Mouse (Mus musculus) midbrain, embryonic 11.5 days (tissue): ENCODE results near the gene Nckap5. TPM values are rescaled to one million over a fixed set of nuclear protein-coding genes. Genes with fewer than 3 reads are reported as not detected.
A peak's percentile ranks its signal among the peaks of the same experiment; 100 is the strongest.

Experiments
- ATAC-seq: fragments of 200-750 bp; cut with Nextera tagmentation; 2 replicates; pipeline ENCODE4 v1.8.0; 2017; ENCODE audit warnings: moderate TSS enrichment, moderate library complexity; ENCODE audit not compliant: low FRiP score
- DNase-seq: peaks from one replicate; pipeline ENCODE4 v3.0.0; 2015; ENCODE audit warnings: low spot score; ENCODE audit errors: missing footprints
- H3K27ac ChIP-seq: fragments of 300-500 bp; sonication (generic); 2 replicates; pipeline ENCODE4 v1.5.1; 2014; ENCODE audit warnings: low read depth, low read length
- H3K27me3 ChIP-seq: fragments of 300-500 bp; sonication (generic); 2 replicates; pipeline ENCODE4 v1.6.1; 2014; ENCODE audit warnings: mild to moderate bottlenecking, low read length, moderate library complexity, mixed read lengths; ENCODE audit not compliant: control insufficient read depth, insufficient read depth
- H3K36me3 ChIP-seq: fragments of 300-500 bp; sonication (generic); 2 replicates; pipeline ENCODE4 v1.6.1; 2014; ENCODE audit warnings: mild to moderate bottlenecking, low read length, moderate library complexity, mixed read lengths; ENCODE audit not compliant: control insufficient read depth, insufficient read depth
- H3K4me1 ChIP-seq: fragments of 300-500 bp; sonication (generic); 2 replicates; pipeline ENCODE4 v1.6.1; 2014; ENCODE audit warnings: low read length; ENCODE audit not compliant: control insufficient read depth, insufficient read depth
- H3K4me2 ChIP-seq: fragments of 300-500 bp; sonication (generic); 2 replicates; pipeline ENCODE4 v1.6.1; 2014; ENCODE audit warnings: mild to moderate bottlenecking, moderate library complexity
- H3K4me3 ChIP-seq: fragments of 300-500 bp; sonication (generic); 2 replicates; pipeline ENCODE4 v1.5.1; 2014; ENCODE audit warnings: low read depth, low read length
- H3K9ac ChIP-seq: fragments of 300-500 bp; sonication (generic); 2 replicates; pipeline ENCODE4 v1.6.1; 2014; ENCODE audit warnings: low read length
- H3K9me3 ChIP-seq: fragments of 300-500 bp; sonication (generic); 2 replicates; pipeline ENCODE4 v1.6.1; 2016; ENCODE audit warnings: low read length; ENCODE audit not compliant: control insufficient read depth
- WGBS: fragments of 180-500 bp; shearing (Covaris S2); extraction: QIAGEN DNeasy Blood & Tissue Kit; methylation state at CpG from one replicate; pipeline ENCODE4 v1.1.7; 2014; 5-methylcytosine and 5-hydroxymethylcytosine counted together
- polyA plus RNA-seq: library from polyadenylated mRNA; unstranded; fragments of >200 nt; fragmentation: Nextera tagmentation; extraction: Ambion mirVana; gene quantifications from 2 replicates; pipeline ENCODE4 v1.2.1, GENCODE M21; 2014

Nckap5 gene
- polyA plus RNA-seq, 1 experiment from 2014 or later, result 20.4 TPM

- no peak overlapping the region for H3K27ac ChIP-seq
- DNase-seq (no peak), ATAC-seq (no peak)
Observed at GRCm38 (mm10) chr1:126753611-126754010, 77.0 kb downstream of the Nckap5 start.

DNA sequence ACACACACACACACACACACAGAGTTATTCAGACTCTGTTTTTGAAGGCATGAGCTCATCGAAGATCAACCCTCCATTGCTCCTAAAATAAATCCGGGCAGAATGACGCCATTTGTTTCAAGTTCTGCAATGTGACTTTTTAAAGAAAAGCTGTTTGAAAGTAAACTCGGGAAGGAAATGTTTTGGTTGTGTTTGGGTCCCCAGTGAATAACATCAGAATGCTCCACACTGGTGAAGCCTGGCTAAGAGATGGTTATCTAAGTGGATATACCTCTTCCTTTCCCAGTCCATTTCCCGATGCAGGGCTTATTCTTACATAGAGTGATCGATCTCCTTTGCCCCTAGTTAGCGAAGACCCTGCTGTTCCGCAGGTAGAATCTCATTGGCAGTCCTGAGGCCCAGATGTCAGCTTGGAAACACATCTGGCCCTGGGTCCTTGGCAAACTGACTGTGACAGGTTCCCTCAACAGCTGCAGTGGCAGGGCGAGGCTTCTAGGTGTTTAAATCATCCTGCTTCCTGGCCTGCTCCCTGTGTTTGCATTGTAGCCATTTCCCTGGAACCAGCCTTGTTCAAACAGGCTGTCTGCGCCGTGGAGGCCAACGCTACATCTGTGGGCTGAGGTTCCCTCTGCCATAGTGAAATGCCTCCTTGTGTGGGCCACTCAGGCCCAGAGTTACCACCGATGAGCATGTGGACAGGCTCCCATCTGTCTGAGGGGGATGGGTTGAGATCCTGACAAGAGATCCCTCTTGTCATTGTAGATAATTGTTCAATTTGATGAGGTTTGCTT, 78.2 kb downstream of the Nckap5 start:
- ATAC-seq, result peak; percentile 38; the same call in 1 of the 2 replicates
- H3K4me2 ChIP-seq, result no peak overlapping the region

More at GRCm38 (mm10) chr1:126753611-126754010, 77.0 kb downstream of the Nckap5 start:
- no peaks in the 10 kb centered on the region for H3K36me3 ChIP-seq
- no peak overlapping the region for H3K4me2 ChIP-seq
- H3K9me3 ChIP-seq, result no peaks in the 10 kb centered on the region
- H3K27me3 ChIP-seq, result no peaks in the 10 kb centered on the region
- no peak overlapping the region for H3K4me3 ChIP-seq
- no peak overlapping the region for H3K9ac ChIP-seq
- H3K4me1 ChIP-seq, result peaks cover 9% of the 10 kb centered on the region; the same call in 1 of the 2 replicates

DNA sequence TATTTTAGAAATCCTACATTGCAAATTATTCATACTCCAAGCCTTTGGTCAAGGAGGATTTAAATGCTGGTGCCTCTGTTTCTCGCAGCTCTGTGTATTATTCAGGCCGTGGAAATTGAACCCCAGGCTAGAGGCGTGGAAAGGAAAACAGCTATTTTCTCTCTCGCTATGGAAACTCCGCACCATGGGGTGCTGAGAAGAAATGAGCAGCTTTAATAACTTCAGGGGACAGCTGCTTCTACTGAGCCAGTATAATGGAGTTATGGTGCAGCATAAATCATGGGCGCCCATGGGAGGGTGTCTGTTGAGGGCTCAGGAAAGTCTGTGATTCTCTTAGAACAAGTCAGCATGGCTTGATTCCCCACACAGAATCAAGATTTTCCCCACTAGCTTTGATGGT, 79.5 kb downstream of the Nckap5 start:
- Histone ChIP-seq H3K27me3 (no peaks in the 10 kb centered on the region), H3K4me1 (peaks cover 9% of the 10 kb centered on the region; the same call in 1 of the 2 replicates), H3K4me2 (no peak overlapping the region), H3K9me3 (no peaks in the 10 kb centered on the region), H3K9ac (no peak overlapping the region), H3K4me3 (no peak overlapping the region), H3K36me3 (no peaks in the 10 kb centered on the region), H3K27ac (no peak overlapping the region)
- no peak for DNase-seq
- peak; percentile 27; the same call in 1 of the 2 replicates for ATAC-seq
- 54% methylated on average over 6 of the region's 6 CpGs for WGBS

More for the DNA sequence above, 78.2 kb downstream of the Nckap5 start:
- Histone ChIP-seq H3K36me3 (no peaks in the 10 kb centered on the region), H3K27ac (no peak overlapping the region), H3K4me3 (no peak overlapping the region), H3K9me3 (no peaks in the 10 kb centered on the region), H3K9ac (no peak overlapping the region), H3K27me3 (no peaks in the 10 kb centered on the region), H3K4me1 (peaks cover 9% of the 10 kb centered on the region; the same call in 1 of the 2 replicates)
- DNase-seq, result no peak
- whole genome bisulfite sequencing, result 81% methylated on average over 13 of the region's 13 CpGs

GRCm38 (mm10) chr1:126750156-126750555, 80.4 kb downstream of the Nckap5 start:
- H3K4me2 ChIP-seq, result no peak overlapping the region
- H3K27ac ChIP-seq, result no peak overlapping the region
- H3K9me3 ChIP-seq, result no peaks in the 10 kb centered on the region
- no peak overlapping the region for H3K9ac ChIP-seq
- ATAC-seq (no peak), DNase-seq (no peak)
- no peaks in the 10 kb centered on the region for H3K36me3 ChIP-seq
- WGBS, result 89% methylated on average over 3 of the region's 3 CpGs
- H3K27me3 ChIP-seq, result no peaks in the 10 kb centered on the region
- H3K4me1 ChIP-seq, result peaks cover 16% of the 10 kb centered on the region
- no peak overlapping the region for H3K4me3 ChIP-seq

DNA sequence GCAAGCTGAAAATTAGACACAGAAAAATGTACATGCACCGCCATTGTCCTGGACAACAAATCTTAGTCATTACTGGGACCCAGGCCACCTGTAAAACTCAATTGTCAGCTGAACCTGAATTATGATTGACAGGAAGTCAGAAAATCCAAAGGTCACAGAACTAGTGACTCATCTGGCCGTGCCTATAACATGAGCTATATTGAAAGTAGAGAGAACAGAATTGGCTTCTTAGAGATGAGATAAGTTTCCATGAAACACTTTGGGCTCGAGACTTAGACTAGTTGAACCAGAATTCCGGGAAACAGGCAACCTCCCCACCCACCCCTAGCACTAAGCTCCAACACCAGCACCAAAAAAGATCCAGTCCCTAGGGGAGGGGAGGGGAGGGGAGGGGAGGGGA, 82.7 kb downstream of the Nckap5 start:
- WGBS, result 84% methylated on average over 4 of the region's 4 CpGs
- peaks cover 23% of the 10 kb centered on the region for H3K4me1 ChIP-seq

GRCm38 (mm10) chr1:126745482-126746136, 85.0 kb downstream of the Nckap5 start:
- H3K9ac ChIP-seq, result peak overlapping the region; percentile 28
- peak; percentile 92 for DNase-seq
- peak; percentile 79 for ATAC-seq
- no peaks in the 10 kb centered on the region for H3K27me3 ChIP-seq
- peak overlapping the region; percentile 88 for H3K27ac ChIP-seq
- H3K4me3 ChIP-seq, result no peak overlapping the region
- H3K4me2 ChIP-seq, result peak overlapping the region; percentile 12; the same call in 1 of the 2 replicates
- no peaks in the 10 kb centered on the region for H3K9me3 ChIP-seq
- no peaks in the 10 kb centered on the region for H3K36me3 ChIP-seq
- WGBS, result 9% methylated on average over 4 of the region's 4 CpGs
- peaks cover 16% of the 10 kb centered on the region for H3K4me1 ChIP-seq

More for the DNA sequence above, 82.7 kb downstream of the Nckap5 start:
- Histone ChIP-seq H3K9ac (no peak overlapping the region), H3K9me3 (no peaks in the 10 kb centered on the region), H3K4me2 (no peak overlapping the region), H3K36me3 (no peaks in the 10 kb centered on the region), H3K27me3 (no peaks in the 10 kb centered on the region), H3K27ac (no peak overlapping the region), H3K4me3 (no peak overlapping the region)
- ATAC-seq (no peak), DNase-seq (no peak)

DNA sequence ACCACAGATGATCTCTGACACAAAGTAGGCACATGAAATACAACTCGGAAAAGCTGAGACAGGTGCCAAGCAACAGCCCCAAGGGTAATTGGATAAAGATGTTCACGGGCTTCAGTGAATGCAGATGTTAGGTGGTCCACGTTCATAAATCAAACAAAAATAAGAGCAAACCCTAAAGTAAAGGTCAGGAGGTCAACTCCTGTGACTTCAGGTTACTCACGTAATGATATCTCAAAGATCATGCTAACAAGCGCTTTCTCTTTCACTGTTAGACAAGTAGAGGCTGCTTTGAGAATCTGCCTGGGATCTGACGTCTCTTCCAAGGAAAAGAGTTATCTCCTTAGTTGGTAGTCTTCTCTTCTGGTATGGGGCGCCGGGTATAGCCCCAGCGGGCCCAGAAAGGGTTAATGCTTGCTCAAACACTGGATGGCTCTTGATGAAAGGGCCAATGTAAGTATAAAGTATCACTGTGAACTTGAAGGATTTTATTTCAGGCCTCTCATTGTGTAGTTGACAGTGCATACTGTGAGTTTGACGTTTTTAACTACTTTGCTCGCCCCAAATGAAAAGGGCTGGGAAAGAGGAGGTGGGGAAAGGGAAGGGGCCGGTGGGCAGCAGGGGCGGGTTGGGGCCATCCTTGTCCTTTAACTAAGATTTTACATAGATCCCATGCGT, 85.8 kb downstream of the Nckap5 start:
- Histone ChIP-seq H3K4me2 (no peak overlapping the region), H3K9ac (peak overlapping the region; percentile 28; the same call in 1 of the 2 replicates), H3K4me1 (peaks cover 16% of the 10 kb centered on the region), H3K27ac (peak overlapping the region; percentile 88), H3K36me3 (no peaks in the 10 kb centered on the region), H3K9me3 (no peaks in the 10 kb centered on the region), H3K27me3 (no peaks in the 10 kb centered on the region), H3K4me3 (no peak overlapping the region)
- DNase-seq (no peak), ATAC-seq (peak; percentile 23)
- WGBS, result 46% methylated on average over 14 of the region's 14 CpGs

DNA sequence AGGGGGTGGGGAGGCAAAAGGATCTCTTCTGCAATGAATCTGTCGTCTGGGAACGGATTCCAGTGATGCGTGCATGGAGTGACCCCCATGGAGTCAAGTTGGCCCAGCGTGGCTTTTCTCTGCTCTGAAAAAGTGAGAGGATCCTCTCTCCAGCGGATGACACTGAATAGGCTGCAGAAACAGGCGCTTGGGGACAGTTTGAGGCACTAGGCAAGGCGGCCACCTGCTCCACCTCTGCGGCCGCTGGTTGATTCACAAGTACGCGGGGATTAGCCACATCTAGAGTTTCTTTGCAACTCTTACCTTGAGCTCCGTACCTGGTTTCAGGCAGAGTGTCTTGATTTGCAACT, 92.3 kb downstream of the Nckap5 start:
- H3K27me3 ChIP-seq, result no peaks in the 10 kb centered on the region
- no peaks in the 10 kb centered on the region for H3K9me3 ChIP-seq
- WGBS, result 1% methylated on average over 12 of the region's 12 CpGs
- peak overlapping the region; percentile 48 for H3K4me2 ChIP-seq
- DNase-seq (no peak), ATAC-seq (peak; percentile 64)
- no peaks in the 10 kb centered on the region for H3K36me3 ChIP-seq
- peak overlapping the region; percentile 74 for H3K9ac ChIP-seq
- peak overlapping the region; percentile 45 for H3K4me3 ChIP-seq
- peak overlapping the region; percentile 62 for H3K27ac ChIP-seq
- H3K4me1 ChIP-seq, result peaks cover 23% of the 10 kb centered on the region
